Mouse (Mus musculus) right cerebral cortex, postnatal 4 days (tissue): ENCODE data around the gene Agbl4.
"Not testable (repeated sequence)": the region's sequence is repeated elsewhere in the genome, so short reads cannot be mapped to it uniquely, and the experiment has no call there.

Experiments used
- DNase-seq: peaks from one replicate; pipeline ENCODE4 v3.0.0-alpha.2; 2022

Agbl4 gene

DNA sequence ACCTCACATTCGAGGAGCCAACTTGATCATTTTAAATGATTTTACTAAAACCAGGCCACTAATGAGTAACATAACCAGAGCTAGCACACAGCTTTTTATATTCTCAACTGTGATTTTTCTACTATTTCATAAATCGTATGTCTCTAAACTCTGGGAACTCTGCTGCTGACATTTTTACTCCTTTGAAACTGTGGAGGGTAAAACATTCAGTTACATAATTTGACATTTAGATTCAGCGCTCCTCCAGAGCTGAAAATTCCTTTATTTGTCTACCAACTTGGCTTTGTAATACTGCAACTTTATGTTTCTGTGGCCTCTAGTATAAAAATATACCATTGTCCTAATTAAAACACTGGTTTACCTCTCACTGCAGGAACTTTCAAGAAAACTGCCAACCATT lies 523.6 kb downstream of the Agbl4 start:
- DNase-seq: no peak

DNA sequence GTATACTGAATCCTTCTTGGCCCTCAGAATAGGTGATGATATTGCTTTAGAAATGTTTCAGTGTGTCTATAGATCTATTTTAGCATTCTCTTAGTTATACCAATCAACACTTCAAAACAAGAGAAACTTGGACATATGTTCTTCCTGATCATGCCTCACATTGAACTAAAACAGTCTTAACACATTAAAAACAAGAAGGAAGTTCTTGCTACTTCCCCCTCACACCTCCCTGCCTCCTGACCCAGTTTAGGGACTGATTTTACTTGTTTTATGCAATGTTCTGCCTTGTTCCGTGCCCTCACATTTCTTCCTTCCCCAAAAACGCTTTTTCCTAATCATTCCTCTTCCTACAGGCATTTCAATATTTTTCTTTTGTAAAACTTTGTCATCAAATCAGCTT lies 604.2 kb downstream of the Agbl4 start:
- no peak for DNase-seq

- no peak for DNase-seq
Measured at GRCm38 (mm10) chr4:111004719-111005479, 607.4 kb downstream of the Agbl4 start.

DNA sequence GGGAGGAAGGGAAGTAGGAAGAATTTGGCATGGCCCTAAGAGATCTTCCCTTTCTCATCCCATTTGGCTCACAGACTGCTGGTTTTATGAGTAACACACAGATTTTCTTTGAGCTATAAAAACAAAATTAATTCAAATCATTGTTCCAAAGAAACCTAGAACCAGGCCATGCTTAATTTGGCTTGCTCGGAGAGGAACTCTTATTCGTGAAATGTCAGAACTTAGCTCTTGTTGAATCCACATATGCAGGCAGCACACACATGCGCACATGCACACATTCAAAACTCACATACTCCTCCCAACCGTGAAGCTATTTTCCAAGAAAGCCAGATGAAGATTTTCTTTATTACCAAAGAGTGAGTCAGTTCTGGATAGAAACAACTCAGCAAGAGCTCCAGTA lies 621.9 kb downstream of the Agbl4 start:
- DNase-seq: no peak

DNA sequence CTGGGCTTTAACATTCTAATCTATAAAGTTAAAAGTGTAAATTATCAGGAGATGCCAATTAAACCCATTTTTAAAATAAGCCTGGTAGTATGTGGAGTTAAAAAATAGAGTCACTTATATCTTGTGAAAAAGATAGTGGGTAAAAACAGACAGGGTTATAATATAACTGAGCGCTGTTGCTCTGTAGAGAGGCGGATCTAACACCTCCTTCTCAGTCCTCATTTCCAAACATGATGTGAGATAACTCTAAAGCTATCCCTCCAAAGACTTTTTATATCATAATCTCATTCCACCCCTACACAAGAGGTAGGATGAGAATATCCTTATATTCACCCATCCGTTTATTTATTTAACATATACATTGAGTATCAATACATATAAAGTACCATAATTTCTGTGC lies 669.9 kb downstream of the Agbl4 start:
- DNase-seq: no peak

DNA sequence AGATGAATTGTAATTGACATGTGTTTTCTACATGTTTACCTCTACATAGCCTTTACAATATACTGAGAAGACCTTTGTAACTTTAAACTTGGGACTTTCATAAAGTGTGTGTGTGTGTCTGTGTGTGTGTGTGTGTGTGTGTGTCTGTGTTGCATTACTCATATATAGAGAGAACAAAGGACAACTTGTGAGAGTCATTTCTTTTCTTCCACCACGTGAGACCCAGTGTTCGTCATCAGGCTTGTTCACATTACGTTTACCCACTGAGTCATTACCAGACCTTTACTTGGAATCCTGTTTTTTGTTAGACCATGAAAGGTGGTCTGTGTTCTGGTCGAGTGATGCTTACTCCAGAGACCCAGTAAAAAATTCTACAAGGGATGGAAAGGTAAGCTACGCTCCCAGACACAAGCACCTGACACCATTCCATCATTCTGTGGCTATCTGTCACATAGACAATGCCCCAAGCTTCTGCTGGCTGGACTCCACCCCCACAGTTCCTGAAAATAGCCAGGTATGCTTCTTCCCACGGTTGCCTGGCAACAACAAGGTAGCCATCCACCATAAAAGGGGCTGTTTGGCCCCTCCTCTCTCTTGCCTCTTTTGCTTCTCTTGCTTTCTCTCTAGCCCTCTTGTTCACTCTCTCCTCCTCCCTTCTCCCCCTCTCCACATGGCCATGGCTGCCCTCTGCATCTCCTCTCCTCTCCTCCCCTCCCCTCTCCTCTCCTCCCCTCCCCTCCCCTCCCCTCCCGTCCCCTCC lies 676.5 kb downstream of the Agbl4 start:
- no peak for DNase-seq

DNA sequence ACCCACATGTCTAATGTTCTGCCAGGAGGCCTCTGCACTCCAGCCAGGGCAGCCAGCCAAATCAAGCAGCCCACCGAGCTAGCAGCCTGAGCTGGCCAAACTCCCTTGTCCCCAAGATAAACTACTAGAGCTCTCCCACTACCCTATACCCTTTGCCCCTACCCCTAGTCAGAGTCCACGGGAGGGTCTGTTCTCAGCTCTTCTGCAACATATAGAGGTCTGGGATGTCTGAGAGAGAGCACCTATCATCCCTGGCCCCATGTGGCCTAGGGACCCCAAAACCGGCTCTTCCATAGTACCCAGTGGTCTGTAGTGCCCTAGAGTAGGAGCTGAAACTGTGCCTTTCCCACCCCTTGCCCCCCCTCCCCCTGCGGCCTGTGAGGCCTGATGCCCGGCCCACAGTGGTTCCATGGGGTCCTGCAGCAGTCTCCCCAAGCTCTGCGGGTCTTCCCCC lies 677.3 kb downstream of the Agbl4 start:
- no peak for DNase-seq

DNA sequence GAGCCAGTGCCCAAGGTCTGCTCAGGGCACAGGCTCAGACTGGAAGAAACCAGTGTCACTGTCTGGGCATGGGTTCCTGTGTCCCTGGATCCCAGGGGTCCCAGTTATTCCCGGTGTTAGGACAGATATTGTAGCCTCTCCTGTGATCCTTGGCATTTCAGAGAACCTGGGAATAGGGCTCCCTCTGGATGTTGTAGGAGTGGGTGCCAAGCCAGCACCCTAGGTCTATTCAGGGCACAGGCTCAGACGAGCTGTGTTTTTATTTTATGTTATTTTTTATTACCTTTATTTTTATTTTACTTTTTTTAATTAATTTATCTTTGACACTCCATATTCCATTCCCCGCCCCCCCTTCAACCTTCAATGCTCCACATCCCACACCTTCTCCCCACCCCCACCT lies 680.3 kb downstream of the Agbl4 start:
- no peak for DNase-seq

- no peak for DNase-seq
Measured at GRCm38 (mm10) chr4:111085330-111085729, 687.9 kb downstream of the Agbl4 start.

GRCm38 (mm10) chr4:111136217-111137147 lies 739.0 kb downstream of the Agbl4 start:
- DNase-seq: no peak

GRCm38 (mm10) chr4:111147748-111148147 lies 750.3 kb downstream of the Agbl4 start:
- DNase-seq: no peak

GRCm38 (mm10) chr4:111155859-111156258 lies 758.4 kb downstream of the Agbl4 start:
- no peak for DNase-seq

- no peak for DNase-seq
Measured at GRCm38 (mm10) chr4:111181478-111181877, 784.0 kb downstream of the Agbl4 start.

GRCm38 (mm10) chr4:111200100-111200499 lies 802.6 kb downstream of the Agbl4 start:
- DNase-seq: no peak

DNA sequence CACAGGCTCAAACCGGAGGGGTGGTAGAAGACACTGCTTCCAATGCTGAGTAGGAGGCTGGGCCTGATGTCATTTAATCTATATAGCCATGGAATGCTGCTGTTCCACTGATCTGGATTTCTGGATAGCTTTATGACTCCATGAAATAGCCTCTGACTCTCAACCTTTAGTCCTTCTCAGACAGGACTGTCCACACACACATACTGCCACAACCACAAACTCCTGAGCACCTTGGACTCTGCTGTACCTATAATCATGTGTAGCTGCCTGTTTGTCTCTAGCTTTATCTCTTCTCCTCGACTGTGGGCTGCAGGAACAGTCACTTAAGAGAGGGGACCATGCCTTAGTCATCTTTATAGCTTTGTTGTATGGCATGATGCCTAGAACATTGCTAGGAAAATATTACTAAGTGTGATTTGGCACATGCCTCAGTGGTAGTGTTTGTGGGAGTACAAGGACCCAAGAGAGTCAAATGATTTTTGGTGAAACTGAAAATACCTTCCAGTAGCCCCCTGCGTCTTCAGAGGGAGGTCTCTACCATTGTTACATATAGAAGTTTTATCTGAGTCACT lies 817.8 kb downstream of the Agbl4 start:
- DNase-seq: no peak

DNA sequence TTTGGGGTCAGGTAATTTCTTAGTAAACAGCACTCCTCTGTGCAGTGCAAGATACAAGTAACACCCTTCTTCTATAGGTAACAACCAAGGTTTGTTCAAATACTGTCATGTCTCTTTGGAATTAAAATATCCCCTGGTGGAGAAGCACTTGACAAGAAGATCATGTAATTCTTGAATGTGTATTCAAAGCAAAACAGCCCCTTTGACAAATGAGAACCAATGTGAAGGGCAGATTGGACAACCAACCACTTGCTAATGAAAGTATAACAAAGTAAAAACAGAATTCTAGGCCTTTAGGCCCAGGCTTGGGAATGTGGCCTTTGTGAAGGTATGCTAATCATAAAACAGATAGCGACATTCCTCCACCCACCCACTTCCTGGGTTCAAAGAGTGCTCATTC lies 821.6 kb downstream of the Agbl4 start:
- DNase-seq: not testable (repeated sequence)

- not testable (repeated sequence) for DNase-seq
Measured at GRCm38 (mm10) chr4:111219543-111219942, 822.1 kb downstream of the Agbl4 start.

- DNase-seq: no peak
Measured at GRCm38 (mm10) chr4:111233849-111234248, 836.4 kb downstream of the Agbl4 start.

DNA sequence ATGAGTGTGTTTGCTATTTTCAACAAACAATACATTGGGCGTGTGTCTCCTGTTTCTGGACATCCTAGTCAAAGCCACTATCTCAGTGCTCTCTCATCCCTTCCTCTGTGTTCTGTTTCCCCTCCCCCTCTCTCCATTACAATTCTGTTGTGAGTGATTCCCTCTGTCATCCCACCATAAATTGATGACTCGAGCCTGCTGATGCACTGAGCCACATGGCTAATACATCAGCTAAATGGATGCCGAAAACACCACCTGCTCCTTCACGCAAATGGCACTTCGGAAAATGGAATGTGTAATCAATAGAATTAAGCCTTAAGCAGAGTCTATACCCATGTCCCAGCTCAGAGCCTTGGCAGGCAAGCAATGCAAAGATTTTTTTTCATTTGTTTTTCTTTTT lies 854.5 kb downstream of the Agbl4 start:
- no peak for DNase-seq

DNA sequence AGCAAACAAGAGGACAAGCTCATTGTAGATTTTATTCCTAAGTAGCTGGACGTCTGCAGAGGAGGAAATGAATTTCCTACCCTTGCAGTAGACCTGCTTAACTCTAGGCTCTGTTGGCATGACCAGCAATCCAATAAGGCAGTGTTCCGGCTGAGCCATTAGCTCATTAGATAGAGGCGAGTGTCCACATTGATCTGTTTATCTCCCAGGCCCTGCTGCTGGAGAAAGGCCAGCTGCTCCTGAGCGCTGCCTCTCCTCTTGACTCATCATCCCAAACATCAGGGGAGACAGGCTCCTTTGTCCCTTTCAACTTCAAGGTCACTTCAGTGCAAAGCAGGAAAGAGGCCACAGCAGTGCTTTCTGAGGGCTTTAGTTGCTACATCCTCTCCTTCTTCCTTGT lies 858.0 kb downstream of the Agbl4 start:
- no peak for DNase-seq

- no peak for DNase-seq
Measured at GRCm38 (mm10) chr4:111256931-111257330, 859.5 kb downstream of the Agbl4 start.

GRCm38 (mm10) chr4:111280936-111281335 lies 883.5 kb downstream of the Agbl4 start:
- DNase-seq: no peak

- DNase-seq: no peak
Measured at GRCm38 (mm10) chr4:111281836-111282235, 884.4 kb downstream of the Agbl4 start.
